Mouse (Mus musculus): Measurements from ENCODE around the gene Rcl1.

- TF ChIP-seq POLR2A (IDR thresholded peaks at IDR 0.05; ENCODE audit: control insufficient read depth, extremely low read depth, insufficient read depth, low read length, poor library complexity) (no peak), CTCF (IDR thresholded peaks at IDR 0.05; ENCODE audit: borderline replicate concordance, control insufficient read depth, extremely low read depth, insufficient read depth, low read length, poor library complexity) (no peak)
Measured at GRCm38 (mm10) chr19:29054594-29054993, 46.6 kb upstream of the Rcl1 start.

Data from thymus, adult 2 months (tissue).